Mouse (Mus musculus): ENCODE measurements around the gene Palld.

Palld gene

GRCm38 (mm10) chr8:61533356-61533926 lies 369.0 kb downstream of the Palld start:
- no peak for DNase-seq

GRCm38 (mm10) chr8:61532831-61533230 lies 369.7 kb downstream of the Palld start:
- no peak for DNase-seq

- no peak for DNase-seq
These were observed 370.3 kb downstream of the Palld start for GRCm38 (mm10) chr8:61531944-61532795.

- DNase-seq = no peak
These were observed 373.8 kb downstream of the Palld start for GRCm38 (mm10) chr8:61528642-61529041.

GRCm38 (mm10) chr8:61528197-61528596 lies 374.3 kb downstream of the Palld start:
- DNase-seq = no peak

- no peak for DNase-seq
These were observed 375.5 kb downstream of the Palld start for GRCm38 (mm10) chr8:61527037-61527436.

GRCm38 (mm10) chr8:61522132-61522531 lies 380.4 kb downstream of the Palld start:
- DNase-seq = peak in 1 of 2 experiments; percentile 14

- DNase-seq = no peak
These were observed 384.8 kb downstream of the Palld start for GRCm38 (mm10) chr8:61517502-61518185.

GRCm38 (mm10) chr8:61516745-61517501 lies 385.6 kb downstream of the Palld start:
- no peak for DNase-seq

GRCm38 (mm10) chr8:61515931-61516744 lies 386.4 kb downstream of the Palld start:
- DNase-seq = peak; percentile 81 to 86

GRCm38 (mm10) chr8:61515110-61515930 lies 387.2 kb downstream of the Palld start:
- DNase-seq = no peak

GRCm38 (mm10) chr8:61502277-61502676 lies 400.2 kb downstream of the Palld start:
- DNase-seq = no peak

GRCm38 (mm10) chr8:61500914-61501313 lies 401.6 kb downstream of the Palld start:
- no peak for DNase-seq

GRCm38 (mm10) chr8:61499035-61499434 lies 403.5 kb downstream of the Palld start:
- DNase-seq = no peak

GRCm38 (mm10) chr8:61497110-61497509 lies 405.4 kb downstream of the Palld start:
- DNase-seq = no peak

GRCm38 (mm10) chr8:61488631-61489030 lies 413.9 kb downstream of the Palld start:
- peak in 1 of 2 experiments; percentile 8 for DNase-seq

GRCm38 (mm10) chr8:61487597-61488156 lies 414.8 kb downstream of the Palld start, which contains the start of gene Cbr4:
TSS of gene Cbr4 (plus strand) at chr8:61487734.
- peak; percentile 87 to 89 for DNase-seq

GRCm38 (mm10) chr8:61486923-61487529 lies 415.5 kb downstream of the Palld start:
- no peak for DNase-seq

GRCm38 (mm10) chr8:61480260-61480967 lies 422.1 kb downstream of the Palld start:
- DNase-seq = no peak
